Mouse (Mus musculus): ENCODE measurements around the gene Klk6. TPM values are rescaled to one million over a fixed set of nuclear protein-coding genes. Genes with fewer than 3 reads are reported as not detected.

Klk6 gene
- polyA plus RNA-seq, 1 experiment, result not detected

DNA sequence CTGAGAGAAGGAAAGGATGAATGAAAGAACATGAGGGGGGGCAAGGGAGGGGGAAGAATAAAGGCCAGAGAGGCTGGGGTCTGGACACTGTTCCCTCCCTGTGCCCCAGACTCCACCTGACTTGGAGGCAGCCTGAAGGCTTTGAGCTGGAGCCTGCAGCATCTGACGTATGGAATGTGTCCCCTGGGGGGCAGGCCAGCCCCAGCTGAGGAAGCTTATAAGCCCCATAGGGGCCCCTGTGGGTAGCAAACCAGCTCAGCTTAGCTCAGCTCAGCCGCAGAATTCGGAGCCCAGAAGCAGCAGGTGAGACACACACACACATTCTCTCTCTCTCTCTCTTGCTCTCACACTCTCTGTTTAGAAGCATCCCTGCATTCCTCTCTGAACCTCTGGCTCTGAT lies 56.6 kb downstream of the Klk6 start, which contains the start of gene Klk4:
Gene Klk4 (plus strand): TSS at position 249 of the 400 bp plus-strand sequence.
- no peak within 1 kb of the TSS for H3K27ac ChIP-seq (ENCODE audit: insufficient read depth, low read length)
- TF ChIP-seq POLR2A (IDR thresholded peaks at IDR 0.05; ENCODE audit: low read depth, low read length) (no peak), CTCF (IDR thresholded peaks at IDR 0.05; ENCODE audit: borderline replicate concordance, insufficient read depth, low read length) (no peak)
- H3K4me3 ChIP-seq (ENCODE audit: insufficient read depth, low read length), result no peak within 1 kb of the TSS
- H3K4me1 ChIP-seq (ENCODE audit: control insufficient read depth, insufficient read depth, low read length), result no peaks in the 10 kb centered on the region

Other genes starting within 250 kb of the Klk6 start
- 19.8 and 24.2 TPM in 2 replicates for gene Zfp719, start 244.9 kb upstream of the Klk6 start, polyA plus RNA-seq (2011; ENCODE audit: insufficient read length, low read depth, missing spikeins)
- not detected in 2 replicates for gene Zfp819, start 217.3 kb upstream of the Klk6 start, polyA plus RNA-seq (2011; ENCODE audit: insufficient read length, low read depth, missing spikeins)
- not detected in 2 replicates for gene Ceacam18, start 189.8 kb upstream of the Klk6 start, polyA plus RNA-seq (2011; ENCODE audit: insufficient read length, low read depth, missing spikeins)
- gene Siglece, start 164.3 kb upstream of the Klk6 start, polyA plus RNA-seq (2011; ENCODE audit: insufficient read length, low read depth, missing spikeins), result not detected in 2 replicates
- gene Ctu1, start 152.5 kb upstream of the Klk6 start, polyA plus RNA-seq (2011; ENCODE audit: insufficient read length, low read depth, missing spikeins), result 6.5 and 6.6 TPM in 2 replicates
- gene Klk14, start 134.1 kb upstream of the Klk6 start, polyA plus RNA-seq (2011; ENCODE audit: insufficient read length, low read depth, missing spikeins), result not detected in 2 replicates
- gene Klk13, start 111.9 kb upstream of the Klk6 start, polyA plus RNA-seq (2011; ENCODE audit: insufficient read length, low read depth, missing spikeins), result not detected in 2 replicates
- not detected in 2 replicates for gene Klk12, start 55.6 kb upstream of the Klk6 start, polyA plus RNA-seq (2011; ENCODE audit: insufficient read length, low read depth, missing spikeins)
- gene Klk11, start 49.9 kb upstream of the Klk6 start, polyA plus RNA-seq (2011; ENCODE audit: insufficient read length, low read depth, missing spikeins), result not detected in 2 replicates
- 0.63 and 1.8 TPM in 2 replicates for gene Klk10, start 43.5 kb upstream of the Klk6 start, polyA plus RNA-seq (2011; ENCODE audit: insufficient read length, low read depth, missing spikeins)
- gene Klk9, start 32.6 kb upstream of the Klk6 start, polyA plus RNA-seq (2011; ENCODE audit: insufficient read length, low read depth, missing spikeins), result not detected in 2 replicates
- 6.2 and 12.8 TPM in 2 replicates for gene Klk8, start 26.9 kb upstream of the Klk6 start, polyA plus RNA-seq (2011; ENCODE audit: insufficient read length, low read depth, missing spikeins)
- not detected in 2 replicates for gene Klk7, start 13.2 kb upstream of the Klk6 start, polyA plus RNA-seq (2011; ENCODE audit: insufficient read length, low read depth, missing spikeins)
- gene Klk5, start 17.5 kb downstream of the Klk6 start, polyA plus RNA-seq (2011; ENCODE audit: insufficient read length, low read depth, missing spikeins), result not detected in 2 replicates
- not detected in 2 replicates for gene Klk4, start 56.7 kb downstream of the Klk6 start, polyA plus RNA-seq (2011; ENCODE audit: insufficient read length, low read depth, missing spikeins)
- not detected in 2 replicates for gene Klk15, start 109.2 kb downstream of the Klk6 start, polyA plus RNA-seq (2011; ENCODE audit: insufficient read length, low read depth, missing spikeins)
- gene Klk1b8, start 126.2 kb downstream of the Klk6 start, polyA plus RNA-seq (2011; ENCODE audit: insufficient read length, low read depth, missing spikeins), result not detected in 2 replicates
- gene Klk1b1, start 142.3 kb downstream of the Klk6 start, polyA plus RNA-seq (2011; ENCODE audit: insufficient read length, low read depth, missing spikeins), result not detected in 2 replicates
- gene Klk1b9, start 151.6 kb downstream of the Klk6 start, polyA plus RNA-seq (2011; ENCODE audit: insufficient read length, low read depth, missing spikeins), result not detected in 2 replicates
- gene Klk1b11, start 171.4 kb downstream of the Klk6 start, polyA plus RNA-seq (2011; ENCODE audit: insufficient read length, low read depth, missing spikeins), result not detected in 2 replicates
- not detected in 2 replicates for gene Klk1b26, start 187.7 kb downstream of the Klk6 start, polyA plus RNA-seq (2011; ENCODE audit: insufficient read length, low read depth, missing spikeins)
- not detected in 2 replicates for gene Klk1b27, start 227.8 kb downstream of the Klk6 start, polyA plus RNA-seq (2011; ENCODE audit: insufficient read length, low read depth, missing spikeins)